Mouse (Mus musculus) frontal cortex, postnatal 14 days (tissue): ENCODE results near the gene Zfp715.
"Not testable (repeated sequence)": the region's sequence is repeated elsewhere in the genome, so short reads cannot be mapped to it uniquely, and the experiment has no call there.

ENCODE experiments used
- DNase-seq, 2 experiments: peaks; one replicate each; pipeline ENCODE4 v3.0.0; 2022; ENCODE audit warnings: low spot score in 2 of 2

Gene Zfp715

DNA sequence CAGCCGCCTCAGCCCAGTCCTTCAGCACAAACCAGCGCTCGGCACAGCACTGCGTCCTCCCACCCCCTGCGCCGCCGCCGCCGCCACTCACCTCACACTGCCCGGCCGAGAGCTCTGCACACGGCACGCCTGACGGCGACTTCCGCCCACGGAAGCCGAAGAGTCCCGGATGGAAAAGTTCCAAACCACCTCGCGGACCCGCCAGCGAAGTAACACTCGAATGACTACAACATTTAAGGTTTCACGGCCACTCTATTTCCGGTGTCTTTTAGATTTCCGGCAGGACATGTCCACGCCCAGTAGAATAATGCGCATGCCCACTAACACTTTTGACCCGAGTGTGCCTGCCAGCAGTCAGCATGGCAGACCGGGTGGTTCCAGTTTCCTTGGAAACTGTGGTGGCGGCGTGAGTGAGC, at the start of gene Zfp715:
Gene Zfp715 (minus strand): TSS at position 282 of the 416 bp plus-strand sequence.
- peak; percentile 84 to 92 for DNase-seq

DNA sequence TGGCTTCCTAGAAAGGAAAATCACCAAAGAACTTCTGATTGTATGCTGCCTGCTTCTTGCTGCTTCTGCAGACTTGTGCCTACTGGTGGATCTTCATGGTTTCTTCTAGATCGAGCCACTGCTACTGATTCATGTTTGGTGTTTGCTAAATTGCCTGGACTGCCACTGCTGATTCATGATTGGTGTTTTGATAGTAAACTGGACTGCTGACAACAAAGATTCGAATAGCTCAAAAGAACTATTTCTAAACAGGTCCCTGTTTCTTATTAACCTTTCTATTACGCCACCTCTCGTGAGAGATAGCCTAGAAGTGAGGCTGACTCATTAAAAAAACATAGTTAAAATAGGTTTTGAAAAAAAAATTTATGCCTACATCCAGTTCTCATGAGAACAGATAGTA, 48.9 kb upstream of the Zfp715 start:
- DNase-seq: no peak

DNA sequence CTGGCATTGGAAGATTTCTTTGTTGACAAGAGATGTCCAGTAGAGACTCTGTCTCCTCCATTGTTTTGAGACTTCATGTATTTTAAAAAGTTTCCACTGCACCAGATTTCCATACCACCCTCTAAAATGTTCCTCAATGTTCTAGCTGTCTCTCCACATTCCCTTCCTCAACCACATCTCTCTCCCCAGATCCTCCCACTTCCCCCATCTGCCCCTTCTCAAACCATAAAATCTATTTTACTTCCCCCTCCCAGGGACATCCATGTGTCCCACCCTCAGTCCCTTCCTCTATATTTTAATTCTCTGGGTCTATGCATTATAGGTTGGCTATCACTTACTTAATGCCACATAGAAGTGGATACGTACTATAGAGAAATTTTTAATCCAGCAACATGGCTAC, 48.3 kb upstream of the Zfp715 start:
- no peak for DNase-seq

DNA sequence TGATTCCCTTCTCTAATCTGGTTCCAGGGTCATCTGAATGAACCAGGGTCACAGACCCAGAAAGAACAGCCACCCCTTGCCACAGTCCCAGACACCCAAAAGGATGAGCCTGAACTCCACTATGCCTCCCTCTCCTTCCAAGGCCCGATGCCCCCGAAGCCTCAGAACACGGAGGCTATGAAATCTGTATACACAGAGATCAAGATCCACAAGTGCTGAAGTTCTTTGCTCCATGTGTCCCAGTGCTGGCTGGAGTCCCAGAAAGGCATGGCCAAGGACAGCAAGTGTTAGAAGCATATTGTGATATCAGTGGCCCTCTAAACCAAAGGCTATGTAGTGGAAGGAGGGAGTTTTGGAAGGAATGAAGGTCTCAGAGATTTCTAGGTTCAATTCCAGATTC, 45.5 kb upstream of the Zfp715 start:
- no peak for DNase-seq

DNA sequence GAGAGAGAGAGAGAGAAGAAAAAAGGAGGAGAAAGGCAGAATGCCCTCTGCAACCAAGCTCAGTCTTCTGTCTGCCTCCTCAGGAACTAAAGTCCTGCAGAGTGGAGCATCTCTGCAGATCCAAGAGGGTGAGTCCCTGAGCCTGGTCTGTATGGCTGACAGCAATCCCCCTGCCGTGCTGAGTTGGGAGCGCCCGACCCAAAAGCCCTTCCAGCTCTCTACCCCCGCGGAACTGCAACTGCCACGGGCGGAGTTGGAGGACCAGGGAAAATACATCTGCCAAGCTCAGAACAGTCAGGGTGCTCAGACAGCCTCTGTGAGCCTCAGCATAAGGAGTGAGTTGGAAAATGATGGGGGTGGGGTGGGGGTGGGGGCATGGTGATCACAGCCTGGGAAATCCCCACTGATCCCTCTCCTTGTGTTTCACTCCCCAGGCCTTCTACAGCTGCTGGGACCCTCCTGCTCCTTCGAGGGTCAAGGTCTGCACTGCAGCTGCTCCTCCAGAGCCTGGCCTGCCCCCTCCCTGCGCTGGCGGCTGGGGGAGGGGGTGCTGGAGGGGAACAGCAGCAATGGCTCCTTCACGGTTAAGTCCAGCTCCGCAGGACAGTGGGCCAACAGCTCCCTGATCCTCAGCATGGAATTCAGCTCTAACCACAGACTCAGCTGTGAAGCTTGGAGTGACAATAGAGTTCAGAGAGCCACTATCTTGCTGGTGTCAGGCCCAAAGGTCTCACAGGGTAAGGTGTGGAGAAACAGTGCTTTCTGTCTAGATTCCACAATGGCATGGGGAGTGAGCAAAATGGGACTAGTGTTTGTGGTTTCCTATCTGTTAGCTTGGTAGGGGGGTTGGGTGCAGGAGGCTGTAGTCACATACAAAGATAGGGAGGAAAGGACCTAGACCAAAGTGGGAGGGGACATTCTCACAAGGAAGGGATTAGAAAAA, 42.1 kb upstream of the Zfp715 start:
- DNase-seq: no peak

DNA sequence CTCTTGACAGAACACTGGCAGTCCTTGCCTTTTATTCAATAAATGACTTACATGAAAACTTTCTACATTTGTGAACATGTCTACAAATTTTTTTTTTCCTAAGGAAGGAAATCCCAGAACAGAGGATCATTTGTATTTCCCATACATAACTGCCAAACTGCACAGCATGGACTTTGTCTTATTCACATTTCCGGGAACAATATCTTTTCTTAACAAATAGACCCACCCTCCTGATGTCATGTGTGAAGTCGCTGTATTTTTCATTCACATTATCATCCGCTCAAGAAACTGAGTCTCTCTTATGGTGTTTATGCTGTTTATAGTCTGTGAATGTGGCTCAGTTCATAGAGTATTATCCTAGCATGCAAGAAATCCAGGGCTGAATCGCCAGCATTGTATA, 40.7 kb upstream of the Zfp715 start:
- DNase-seq: no peak

DNA sequence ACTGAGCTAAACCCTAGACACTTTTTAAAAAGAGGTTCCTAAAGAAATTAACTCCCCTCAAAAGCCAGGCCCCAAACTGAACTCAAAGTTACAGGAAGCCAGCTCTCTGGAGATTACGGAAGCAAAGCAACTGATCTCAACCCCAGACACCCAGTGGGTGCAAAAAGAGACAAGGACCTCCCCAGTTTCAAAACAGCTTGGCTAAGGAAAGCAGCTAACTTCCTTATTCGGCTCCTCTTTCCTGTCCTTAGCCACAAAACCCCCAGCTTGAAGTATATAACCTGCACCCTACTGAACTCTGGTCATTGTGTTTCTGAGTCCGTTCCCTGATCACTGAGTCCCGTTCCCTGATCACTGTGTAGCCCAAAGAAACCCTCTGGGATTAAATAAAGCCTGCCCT, 40.0 kb upstream of the Zfp715 start:
- no peak for DNase-seq

DNA sequence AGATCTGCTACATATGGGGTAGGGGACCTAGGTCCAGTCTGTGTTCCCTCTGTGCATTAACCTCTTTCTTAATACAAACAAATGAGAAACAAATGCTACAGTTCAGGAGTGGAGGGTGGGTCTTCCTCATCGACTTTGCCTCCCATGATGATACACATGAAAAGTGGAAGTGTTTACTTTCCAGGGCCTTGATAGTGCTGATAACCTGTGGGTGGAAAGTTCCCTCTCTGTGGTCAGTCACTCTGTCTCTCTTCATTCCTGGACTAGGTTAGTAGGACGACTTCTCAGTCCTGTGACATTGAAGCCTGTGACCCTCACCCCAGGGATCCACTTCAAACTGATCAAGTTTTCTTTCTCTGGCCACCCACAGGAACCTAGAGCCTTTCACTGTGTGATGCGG, 38.1 kb upstream of the Zfp715 start, which contains the start of gene Siglecf:
Gene Siglecf (plus strand): TSS at position 188 of the 400 bp plus-strand sequence.
- DNase-seq: no peak

DNA sequence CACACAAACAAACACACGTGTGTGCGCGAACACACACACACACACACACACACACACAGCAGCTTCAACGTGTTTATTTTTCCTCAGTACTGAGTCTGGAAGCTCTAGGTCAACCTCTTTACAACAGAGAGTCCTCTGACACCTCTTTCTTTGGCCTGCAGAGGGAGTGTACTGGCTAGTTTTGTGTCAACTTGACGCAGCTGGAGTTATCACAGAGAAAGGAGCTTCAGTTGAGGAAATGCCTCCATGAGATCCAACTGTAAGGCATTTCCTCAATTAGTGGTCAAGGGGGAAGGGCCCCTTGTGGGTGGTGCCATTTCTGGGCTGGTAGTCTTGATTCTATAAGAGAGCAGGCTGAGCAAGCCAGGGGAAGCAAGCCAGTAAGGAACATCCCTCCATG, 36.5 kb upstream of the Zfp715 start:
- DNase-seq: not testable (repeated sequence)

DNA sequence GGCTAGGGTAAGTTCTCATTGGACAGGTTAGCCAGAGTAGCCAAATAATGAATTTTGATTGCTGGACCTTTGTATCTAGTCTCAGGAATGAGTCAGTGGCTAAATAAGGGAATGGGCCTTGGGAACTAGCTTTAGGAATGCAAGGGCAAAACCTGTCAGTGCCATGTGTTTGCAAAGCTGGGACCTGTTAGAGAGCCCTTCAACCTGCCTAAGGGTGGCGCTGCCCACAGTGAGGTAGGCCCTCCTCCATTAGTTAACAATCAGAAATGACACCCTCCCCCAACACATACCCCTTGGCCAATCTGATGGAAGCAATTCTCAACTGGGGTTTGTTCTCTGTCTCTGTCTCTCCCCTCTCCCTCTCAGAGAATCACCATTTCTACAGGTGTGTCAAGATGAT, 33.5 kb upstream of the Zfp715 start:
- DNase-seq: no peak

DNA sequence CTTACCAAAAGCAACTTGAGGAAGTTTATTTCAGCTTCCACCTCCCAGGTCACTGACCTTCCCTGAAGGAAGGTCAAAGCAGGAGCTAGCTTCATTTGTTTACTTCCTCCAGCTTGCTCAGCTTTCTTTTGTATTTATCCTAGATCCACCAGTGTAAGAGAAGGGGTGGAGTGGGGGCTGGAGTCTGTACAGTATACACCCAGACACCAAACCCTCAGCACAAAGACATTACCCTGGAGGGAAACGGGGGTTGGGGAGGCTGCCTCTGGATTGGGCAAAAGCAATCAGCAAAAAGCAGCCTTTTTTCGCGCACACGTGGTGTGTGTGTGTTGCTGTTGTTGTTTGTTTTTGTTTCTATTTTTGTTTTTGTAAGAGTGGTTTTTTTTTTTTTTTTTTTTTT, 33.1 kb upstream of the Zfp715 start:
- no peak for DNase-seq

DNA sequence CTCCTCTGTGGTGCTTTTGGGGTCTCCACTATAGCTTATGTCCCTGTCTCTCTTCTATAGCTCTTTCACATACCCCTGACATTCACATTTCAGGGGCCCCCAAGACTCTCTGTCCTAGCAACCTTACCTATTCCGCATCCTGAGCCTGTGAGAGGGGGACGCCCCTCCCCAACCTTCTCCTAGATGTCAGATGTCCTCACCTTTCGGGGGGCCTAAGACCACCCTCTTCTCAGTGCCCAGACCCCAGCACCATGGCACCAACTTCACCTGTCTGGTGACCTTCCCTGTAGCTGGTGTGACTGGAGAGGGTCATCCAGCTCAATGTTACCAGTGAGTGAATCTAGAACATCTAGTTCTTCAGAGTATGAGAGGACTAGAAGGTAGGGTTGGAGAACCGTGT, 31.4 kb upstream of the Zfp715 start:
- no peak for DNase-seq

DNA sequence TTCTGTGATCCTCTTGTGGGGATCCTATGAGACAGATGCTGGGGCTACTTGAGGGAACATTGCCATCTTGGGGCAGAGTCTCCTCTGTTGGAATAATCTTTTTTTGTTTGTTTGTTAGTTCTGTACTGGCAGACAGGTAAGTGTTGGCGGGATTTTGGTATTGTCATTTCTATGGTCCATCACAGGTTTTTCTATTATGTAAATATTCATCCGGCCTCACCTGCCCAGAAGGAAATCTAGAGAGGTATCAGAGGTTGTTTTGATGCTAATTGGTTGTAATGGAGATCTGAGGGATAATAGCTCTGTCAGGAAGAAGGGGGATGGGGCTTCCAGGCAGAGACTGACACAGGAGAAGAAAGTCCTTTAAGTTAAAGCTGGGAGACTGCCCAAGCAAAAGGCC, 30.9 kb upstream of the Zfp715 start:
- DNase-seq: no peak

DNA sequence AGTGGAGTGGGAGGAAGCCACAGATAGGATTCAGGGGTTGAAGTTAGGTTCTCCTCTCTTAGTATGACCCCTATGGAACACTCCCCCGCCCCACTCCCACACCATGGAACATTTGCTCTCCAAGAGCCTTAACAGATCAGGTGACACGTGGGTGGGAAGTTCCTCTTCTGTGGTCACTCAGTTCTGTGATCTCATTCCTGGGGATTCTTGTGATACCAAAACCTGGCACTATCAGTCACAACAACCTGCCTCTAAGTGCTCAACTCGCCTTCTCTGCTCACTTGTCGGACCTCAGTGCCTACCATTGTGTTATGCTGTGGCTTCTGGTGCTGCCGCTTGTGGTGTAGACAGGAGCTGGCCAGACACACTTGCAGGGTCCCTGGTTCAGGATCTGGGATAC, 30.1 kb upstream of the Zfp715 start:
- DNase-seq: no peak

DNA sequence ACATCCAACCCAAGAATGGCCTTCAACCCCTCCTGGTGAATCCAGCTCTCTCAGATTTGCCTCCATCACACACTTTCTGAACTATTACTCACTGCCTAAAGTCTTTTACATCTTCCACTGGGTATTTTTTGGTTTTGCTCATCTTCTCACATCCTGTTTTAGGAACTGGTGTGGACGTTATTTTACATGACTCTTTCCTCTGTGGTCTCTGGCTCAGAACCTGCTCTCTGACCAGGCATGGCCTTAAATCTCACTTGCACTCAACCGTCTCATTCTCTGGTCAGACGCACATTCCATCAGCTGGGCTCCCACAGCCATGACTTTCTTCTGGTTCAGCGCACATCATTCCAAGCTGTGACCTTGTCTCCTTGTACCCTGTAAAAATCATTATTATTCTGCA, 27.7 kb upstream of the Zfp715 start:
- no peak for DNase-seq

DNA sequence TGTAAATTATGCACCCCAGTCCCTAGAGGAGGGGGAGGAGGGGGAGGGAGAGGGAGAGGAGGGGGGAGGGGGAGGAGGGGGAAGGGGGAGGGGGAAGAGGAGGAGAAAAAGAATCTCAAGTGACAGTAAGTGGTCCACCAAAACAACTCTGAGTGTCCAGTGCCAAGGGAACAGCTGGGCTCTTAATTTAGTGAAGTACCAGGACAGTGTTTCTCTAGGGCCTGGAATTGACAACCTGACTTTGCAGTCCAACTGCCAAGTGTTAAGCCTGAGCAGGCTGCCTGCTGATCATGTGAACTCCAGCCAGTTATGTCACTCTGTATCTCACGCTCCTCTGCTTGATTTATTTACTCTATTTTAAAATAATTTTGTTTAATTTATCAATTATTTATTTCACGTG, 20.8 kb upstream of the Zfp715 start:
- DNase-seq: no peak

DNA sequence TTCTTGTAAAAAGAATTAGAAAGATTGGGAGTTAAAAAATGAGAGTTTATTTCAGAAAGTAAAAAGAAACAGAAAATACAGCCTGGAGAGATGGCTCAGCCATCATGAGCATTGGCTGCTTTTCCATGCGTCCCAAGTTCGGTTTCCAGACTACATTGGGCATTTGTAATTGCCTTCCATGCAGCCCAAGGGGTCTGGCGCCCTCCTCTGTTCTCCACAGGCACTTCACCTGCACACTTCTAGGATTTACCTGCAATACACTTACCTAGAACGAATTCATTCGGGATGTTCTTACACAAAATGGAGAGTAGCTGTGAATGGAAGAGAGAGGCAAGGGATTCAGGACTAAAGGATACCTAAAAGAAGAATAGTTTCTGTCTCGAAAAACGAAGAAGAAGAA, 20.1 kb upstream of the Zfp715 start:
- DNase-seq: no peak

DNA sequence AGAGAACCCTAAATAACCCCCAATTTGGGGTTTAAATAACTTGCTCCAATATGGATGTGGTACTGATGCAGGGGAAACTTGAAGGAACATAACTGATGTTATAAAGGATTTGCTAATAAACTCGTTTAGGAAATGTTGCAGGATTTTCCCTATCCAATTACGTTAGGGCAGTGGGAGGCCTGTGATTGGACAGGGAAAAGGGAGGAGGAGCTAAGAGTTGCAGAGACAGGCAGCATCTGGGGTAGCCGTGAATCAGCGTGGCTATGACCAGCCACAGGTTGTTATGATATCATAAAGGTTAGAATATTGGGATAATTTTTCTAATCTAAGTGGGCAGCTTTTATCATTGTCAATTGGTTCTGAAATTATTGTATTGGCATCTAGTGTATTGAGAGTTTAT, 15.0 kb upstream of the Zfp715 start:
- DNase-seq: no peak

DNA sequence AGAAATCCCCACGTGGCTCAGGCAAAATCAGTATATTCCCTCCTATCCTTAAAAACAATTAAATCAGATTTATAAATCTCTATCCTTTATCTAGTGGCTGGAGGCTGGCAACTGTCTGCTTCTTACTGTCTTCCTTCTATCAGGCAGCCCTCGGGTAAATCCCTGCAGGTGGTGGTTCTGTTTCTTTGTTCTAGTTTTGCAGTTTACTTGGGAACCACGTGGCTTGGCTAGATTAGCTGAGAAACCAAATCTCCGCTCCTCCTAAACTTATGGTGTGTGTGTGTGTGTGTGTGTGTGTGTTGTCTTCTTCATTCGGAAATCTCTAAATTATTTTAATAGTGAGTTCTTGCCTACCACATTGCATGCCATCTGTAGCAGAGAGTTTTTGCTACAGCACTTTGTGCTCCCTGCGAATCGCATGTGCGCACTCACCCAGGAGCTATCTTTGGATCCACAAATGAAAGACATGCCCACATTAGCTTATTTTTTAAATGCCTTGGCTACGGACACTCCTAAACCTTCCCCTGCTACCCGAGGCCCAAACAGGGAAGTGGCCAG, 13.2 kb upstream of the Zfp715 start:
- DNase-seq: peak in 1 of 2 experiments; percentile 7

DNA sequence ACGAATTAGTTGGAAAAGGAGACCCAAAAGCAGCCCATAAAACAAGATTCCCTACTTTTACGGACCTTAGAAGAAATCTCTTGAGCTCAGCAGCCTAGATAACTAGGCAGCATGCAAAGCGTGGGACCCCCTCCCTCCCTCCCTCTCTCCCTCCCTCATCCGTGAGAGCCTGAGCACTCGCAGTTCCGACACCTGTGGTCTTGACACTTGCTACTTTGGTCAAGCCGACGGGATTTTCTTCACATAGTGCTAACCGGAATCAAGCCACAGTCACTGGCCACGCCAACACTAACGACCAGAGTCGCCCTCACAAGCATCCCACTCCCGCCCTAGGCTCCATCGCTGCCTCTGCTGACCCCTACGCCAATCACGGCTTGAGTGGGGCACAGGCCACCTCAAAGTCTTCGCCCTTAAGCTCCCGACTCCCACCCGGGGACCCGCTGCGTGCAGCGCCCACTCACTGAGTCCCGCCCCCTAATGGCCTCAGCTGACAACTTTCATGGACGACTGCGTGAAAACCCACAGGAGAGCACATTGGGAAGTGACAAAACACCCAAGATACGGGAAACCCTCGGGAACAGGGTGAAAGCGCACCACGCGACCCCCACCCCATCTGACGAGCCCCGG, 595 bp downstream of the Zfp715 start:
- DNase-seq: no peak

DNA sequence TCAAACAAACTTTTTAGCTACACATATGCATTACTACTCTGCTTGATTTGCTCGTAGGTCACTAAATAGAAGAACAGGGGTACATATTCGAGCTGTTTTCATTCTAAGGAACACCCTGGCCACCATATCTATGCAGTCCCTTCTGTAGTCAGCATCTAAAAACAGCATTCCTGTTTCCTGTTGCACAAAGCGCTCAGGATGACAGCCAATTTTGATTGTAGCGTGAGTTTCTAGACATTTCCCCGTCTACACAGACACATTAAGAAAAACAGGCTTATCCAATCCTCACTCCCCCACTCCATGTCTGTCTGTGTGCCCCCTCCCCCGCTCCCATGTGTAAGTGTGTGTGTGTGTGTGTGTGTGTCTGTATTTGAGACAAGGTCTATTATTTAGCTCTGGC, 1.5 kb downstream of the Zfp715 start:
- no peak for DNase-seq

DNA sequence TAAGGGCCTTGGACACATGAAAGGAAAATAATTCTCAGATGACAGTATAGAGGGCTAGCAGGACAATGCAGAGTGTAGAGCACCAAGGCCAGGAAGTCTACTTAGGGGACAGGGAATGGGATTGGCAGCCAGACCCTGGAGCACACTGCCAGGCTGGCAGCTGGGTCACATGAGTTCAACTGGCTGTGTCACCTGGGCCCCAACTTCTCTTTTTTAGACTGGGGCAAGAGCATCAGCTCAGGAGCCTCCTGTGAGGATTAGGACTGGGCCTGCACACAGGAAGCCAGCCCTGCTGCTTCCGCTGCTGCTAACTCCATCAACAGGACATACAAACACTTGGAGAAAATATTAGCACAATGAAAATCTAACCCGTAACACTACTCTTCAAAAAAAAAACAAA, 4.0 kb downstream of the Zfp715 start:
- DNase-seq: no peak

DNA sequence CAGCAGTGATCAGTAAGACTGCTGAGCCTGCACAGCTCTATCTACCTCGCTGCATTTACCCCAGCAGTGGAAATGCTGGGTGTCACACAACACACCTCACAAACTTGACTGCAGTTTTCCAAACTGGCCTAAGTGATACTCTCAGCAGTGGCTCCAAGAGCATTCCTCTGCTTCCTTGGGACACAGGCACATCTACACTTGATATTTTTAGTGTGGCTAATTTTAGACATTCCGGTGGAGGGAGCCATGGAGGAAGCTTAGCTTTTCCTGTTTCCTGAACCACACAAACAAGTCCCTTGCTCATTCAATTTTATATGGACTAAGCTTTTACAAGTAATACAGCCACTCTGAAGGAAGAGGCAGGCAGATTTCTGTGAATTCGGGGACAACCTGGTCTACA, 7.9 kb downstream of the Zfp715 start:
- no peak for DNase-seq
